Mouse (Mus musculus) lung, embryonic 16.5 days (tissue): ENCODE data around the gene Ddias. TPM values are rescaled to one million over a fixed set of nuclear protein-coding genes. Genes with fewer than 3 reads are reported as not detected.

Experiments used
- ATAC-seq: fragments of 200-750 bp; cut with Nextera tagmentation; 2 replicates; pipeline ENCODE4 v1.8.0; 2017; ENCODE audit warnings: low read depth, mild to moderate bottlenecking, moderate library complexity
- H3K27ac ChIP-seq: fragments of 300-500 bp; sonication (generic); 2 replicates; pipeline ENCODE4 v1.5.1; 2014; ENCODE audit warnings: mild to moderate bottlenecking, control low read depth, low read length
- H3K27me3 ChIP-seq: fragments of 300-500 bp; sonication (generic); 2 replicates; pipeline ENCODE4 v1.6.1; 2014; ENCODE audit warnings: low read depth, low read length, mixed read lengths; ENCODE audit not compliant: control insufficient read depth, insufficient read depth
- H3K36me3 ChIP-seq: fragments of 300-500 bp; sonication (generic); 2 replicates; pipeline ENCODE4 v1.6.1; 2014; ENCODE audit warnings: low read length; ENCODE audit not compliant: control insufficient read depth, insufficient read depth
- H3K4me1 ChIP-seq: fragments of 300-500 bp; sonication (generic); replicated peaks from 2 replicates; pipeline ENCODE4 v1.6.1; 2014; ENCODE audit warnings: low read length, mixed read lengths; ENCODE audit not compliant: control insufficient read depth, insufficient read depth
- H3K4me2 ChIP-seq: fragments of 300-500 bp; sonication (generic); 2 replicates; pipeline ENCODE4 v1.6.1; 2014; ENCODE audit warnings: low read depth, low read length, control low read depth
- H3K4me3 ChIP-seq: fragments of 300-500 bp; sonication (generic); 2 replicates; pipeline ENCODE4 v1.5.1; 2014; ENCODE audit warnings: mild to moderate bottlenecking, low read length, control low read depth
- H3K9ac ChIP-seq: fragments of 300-500 bp; sonication (generic); 2 replicates; pipeline ENCODE4 v1.6.1; 2014; ENCODE audit warnings: low read length, control low read depth
- H3K9me3 ChIP-seq: fragments of 300-500 bp; sonication (generic); 2 replicates; pipeline ENCODE4 v1.6.1; 2016; ENCODE audit warnings: low read length; ENCODE audit not compliant: control insufficient read depth
- WGBS: fragments of 180-500 bp; shearing (Covaris S2); extraction: QIAGEN DNeasy Blood & Tissue Kit; methylation state at CpG from one replicate; pipeline ENCODE4 v1.1.7; 2014; 5-methylcytosine and 5-hydroxymethylcytosine counted together
- polyA plus RNA-seq: library from polyadenylated mRNA; unstranded; fragments of >200 nt; fragmentation: Nextera tagmentation; extraction: Ambion mirVana; gene quantifications from 2 replicates; pipeline ENCODE4 v1.2.1, GENCODE M21; 2015

The Ddias gene
- polyA plus RNA-seq, 1 experiment from 2014 or later = 15.1 TPM

DNA sequence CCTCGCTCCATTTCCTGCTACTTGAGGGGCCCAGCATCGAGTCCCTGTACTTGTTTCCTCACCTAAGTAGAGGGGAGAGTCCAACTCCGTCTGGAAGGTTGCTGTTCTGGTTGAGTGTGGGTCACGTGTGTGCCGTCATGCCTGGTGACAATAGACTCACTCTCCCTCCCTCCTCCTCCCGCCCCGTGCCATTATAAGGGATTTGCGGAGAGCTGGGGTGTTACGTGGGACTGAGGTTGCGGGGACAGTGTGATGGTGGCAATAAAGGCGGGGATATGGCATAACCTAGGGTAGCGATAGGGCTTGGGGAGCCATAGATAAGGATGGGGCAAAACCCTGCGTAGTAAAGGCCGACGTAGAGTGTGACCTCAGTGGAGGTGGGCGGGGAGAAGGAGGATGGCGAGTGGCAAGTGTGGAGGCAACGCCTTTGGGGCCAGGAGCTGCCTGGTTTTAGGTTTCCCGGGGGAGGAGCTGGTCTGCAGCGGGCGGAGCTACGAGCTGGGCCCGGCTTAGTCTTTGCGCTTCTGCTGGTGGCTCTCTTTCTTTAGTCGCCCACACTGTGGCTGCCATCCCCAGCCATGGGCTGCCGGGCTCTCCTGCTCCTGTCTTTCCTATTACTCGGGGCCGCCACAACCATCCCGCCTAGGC is 838 bp upstream of the Ddias start:
- H3K9ac ChIP-seq = peak overlapping the region; percentile 83
- peaks cover 15% of the 10 kb centered on the region for H3K4me1 ChIP-seq
- under 1% methylated on average over 27 of the region's 29 CpGs for WGBS

GRCm38 (mm10) chr7:92871596-92871995 is 2.5 kb downstream of the Ddias start:
- H3K9ac ChIP-seq = no peak overlapping the region
- peaks cover 14% of the 10 kb centered on the region for H3K4me1 ChIP-seq
- no peaks in the 10 kb centered on the region for H3K9me3 ChIP-seq
- no peak overlapping the region for H3K4me2 ChIP-seq
- no peak overlapping the region for H3K4me3 ChIP-seq
- H3K27ac ChIP-seq = no peak overlapping the region
- no peaks in the 10 kb centered on the region for H3K36me3 ChIP-seq
- 83% methylated on average over 4 of the region's 4 CpGs for WGBS
- no peaks in the 10 kb centered on the region for H3K27me3 ChIP-seq
- no peak for ATAC-seq

More for the DNA sequence above, 838 bp upstream of the Ddias start:
- Histone ChIP-seq H3K9me3 (no peaks in the 10 kb centered on the region), H3K4me3 (peak overlapping the region; percentile 66), H3K4me2 (peak overlapping the region; percentile 70), H3K36me3 (no peaks in the 10 kb centered on the region), H3K27me3 (no peaks in the 10 kb centered on the region), H3K27ac (peak overlapping the region; percentile 99)
- ATAC-seq = peak; percentile 91

DNA sequence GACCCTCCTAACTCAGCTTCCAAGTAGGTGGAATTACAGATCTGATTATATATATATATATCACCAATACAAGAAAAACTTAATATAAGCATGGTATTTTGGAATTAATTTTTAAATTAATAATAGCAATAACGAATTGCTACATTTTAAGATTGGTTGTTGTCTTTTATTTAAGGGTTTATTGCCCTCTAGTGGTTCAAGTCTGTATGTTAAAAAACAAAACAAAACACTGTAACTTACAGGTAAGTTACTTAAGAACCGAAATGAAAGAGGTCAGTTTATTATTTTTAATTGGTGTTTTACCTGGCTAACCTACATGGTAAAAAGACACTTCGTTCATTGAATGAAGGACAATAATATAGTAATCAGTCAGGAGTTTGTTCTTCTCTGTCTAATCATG is 3.9 kb downstream of the Ddias start:
- no peak for ATAC-seq
- H3K36me3 ChIP-seq = no peaks in the 10 kb centered on the region; the same call in 1 of the 2 replicates
- H3K9ac ChIP-seq = no peak overlapping the region
- H3K27me3 ChIP-seq = no peaks in the 10 kb centered on the region
- no peak overlapping the region for H3K27ac ChIP-seq
- H3K9me3 ChIP-seq = no peaks in the 10 kb centered on the region
- H3K4me1 ChIP-seq = peaks cover 8% of the 10 kb centered on the region
- H3K4me2 ChIP-seq = no peak overlapping the region
- 69% methylated on average over 3 of the region's 3 CpGs for WGBS
- no peak overlapping the region for H3K4me3 ChIP-seq

- 25% methylated on average over 2 of the region's 2 CpGs for WGBS
Measured at GRCm38 (mm10) chr7:92866526-92866925, 7.5 kb downstream of the Ddias start.

DNA sequence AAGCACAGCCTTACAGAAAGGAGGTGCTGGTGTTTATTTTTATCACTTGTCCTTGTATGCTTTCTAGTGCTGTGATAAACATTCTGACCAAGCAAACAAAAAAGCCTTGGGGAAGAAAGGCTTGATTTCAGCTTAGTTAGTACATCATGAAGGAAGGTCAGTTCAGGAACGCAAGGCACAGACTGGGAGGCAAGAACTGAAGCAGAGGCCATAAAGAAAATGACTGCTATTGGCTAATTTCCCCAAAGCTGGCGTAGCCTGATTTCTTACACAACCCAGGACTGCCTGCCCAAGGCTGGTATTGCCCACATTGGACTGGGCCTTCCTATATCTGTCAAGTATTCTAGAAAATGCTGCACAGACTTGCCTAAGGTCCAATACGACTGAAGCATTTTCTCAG is 25.8 kb downstream of the Ddias start:
- no peaks in the 10 kb centered on the region for H3K4me1 ChIP-seq
- no peak for ATAC-seq
- WGBS = 87% methylated on average over 3 of the region's 3 CpGs
- no peaks in the 10 kb centered on the region for H3K36me3 ChIP-seq
- no peak overlapping the region for H3K27ac ChIP-seq
- H3K9me3 ChIP-seq = no peaks in the 10 kb centered on the region
- no peaks in the 10 kb centered on the region for H3K27me3 ChIP-seq
- H3K4me2 ChIP-seq = no peak overlapping the region
- no peak overlapping the region for H3K4me3 ChIP-seq
- H3K9ac ChIP-seq = no peak overlapping the region

More at GRCm38 (mm10) chr7:92866526-92866925, 7.5 kb downstream of the Ddias start:
- peaks cover 3% of the 10 kb centered on the region for H3K36me3 ChIP-seq
- H3K4me3 ChIP-seq = no peak overlapping the region
- H3K9ac ChIP-seq = no peak overlapping the region
- no peak for ATAC-seq
- no peaks in the 10 kb centered on the region for H3K27me3 ChIP-seq
- H3K4me1 ChIP-seq = no peaks in the 10 kb centered on the region
- no peak overlapping the region for H3K27ac ChIP-seq
- H3K4me2 ChIP-seq = no peak overlapping the region
- no peaks in the 10 kb centered on the region for H3K9me3 ChIP-seq

DNA sequence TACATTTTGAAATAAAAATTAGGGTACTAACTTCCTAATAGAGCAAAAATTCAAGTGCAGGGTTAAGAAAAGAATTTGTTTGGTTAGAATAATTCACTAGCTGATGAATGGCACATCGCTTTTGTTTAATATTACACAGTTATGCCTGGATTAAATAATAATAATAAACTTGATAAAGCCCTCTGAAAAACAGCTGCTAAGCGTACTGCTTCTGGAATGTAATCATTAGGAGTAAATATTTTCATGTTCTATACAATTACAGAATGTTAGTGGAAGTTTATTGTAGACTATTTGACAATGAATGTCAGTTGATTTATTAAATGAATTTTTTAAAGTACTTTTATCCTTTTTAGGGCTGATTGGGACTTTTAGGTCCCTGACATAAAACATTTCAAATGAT is 31.8 kb downstream of the Ddias start:
- Histone ChIP-seq H3K4me2 (no peak overlapping the region), H3K9me3 (no peaks in the 10 kb centered on the region), H3K36me3 (no peaks in the 10 kb centered on the region), H3K27ac (no peak overlapping the region), H3K9ac (no peak overlapping the region), H3K4me1 (no peaks in the 10 kb centered on the region), H3K27me3 (no peaks in the 10 kb centered on the region), H3K4me3 (no peak overlapping the region)
- no peak for ATAC-seq
- 59% methylated on average over 2 of the region's 2 CpGs for WGBS

GRCm38 (mm10) chr7:92837907-92838306 is 36.1 kb downstream of the Ddias start:
- H3K36me3 ChIP-seq = no peaks in the 10 kb centered on the region
- H3K9me3 ChIP-seq = no peaks in the 10 kb centered on the region
- H3K4me1 ChIP-seq = no peaks in the 10 kb centered on the region
- H3K9ac ChIP-seq = no peak overlapping the region
- H3K4me2 ChIP-seq = no peak overlapping the region
- H3K27me3 ChIP-seq = no peaks in the 10 kb centered on the region
- no peak for ATAC-seq
- no peak overlapping the region for H3K27ac ChIP-seq
- no peak overlapping the region for H3K4me3 ChIP-seq
- WGBS = 45% methylated on average over 3 of the region's 3 CpGs

- Histone ChIP-seq H3K9me3 (no peaks in the 10 kb centered on the region), H3K36me3 (no peaks in the 10 kb centered on the region), H3K4me2 (no peak overlapping the region), H3K4me1 (no peaks in the 10 kb centered on the region), H3K27ac (no peak overlapping the region), H3K27me3 (no peaks in the 10 kb centered on the region), H3K9ac (no peak overlapping the region), H3K4me3 (no peak overlapping the region)
- WGBS = 75% methylated on average over 11 of the region's 11 CpGs
- ATAC-seq = no peak
Measured at GRCm38 (mm10) chr7:92837226-92837625, 36.8 kb downstream of the Ddias start.

DNA sequence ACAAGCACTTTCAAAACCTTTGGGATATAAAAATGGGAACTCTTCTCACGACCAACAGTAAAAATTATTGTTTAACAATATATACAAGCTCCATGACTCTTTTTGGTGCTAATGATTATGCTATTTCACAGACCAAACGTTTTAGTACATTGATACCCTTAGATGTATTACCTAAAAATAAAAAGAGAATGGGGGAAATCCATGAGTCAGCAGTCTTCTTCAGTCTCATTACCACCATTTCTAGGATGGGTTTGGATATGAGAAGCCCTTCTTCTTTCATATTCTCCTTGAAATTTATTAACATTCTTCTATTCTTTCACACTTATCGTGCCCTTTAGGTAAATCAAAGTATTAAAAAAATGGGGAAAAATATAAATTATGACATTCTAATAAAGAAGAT is 37.6 kb downstream of the Ddias start:
- Histone ChIP-seq H3K36me3 (no peaks in the 10 kb centered on the region), H3K4me3 (no peak overlapping the region), H3K9ac (no peak overlapping the region), H3K4me1 (no peaks in the 10 kb centered on the region), H3K27ac (no peak overlapping the region), H3K9me3 (no peaks in the 10 kb centered on the region), H3K27me3 (no peaks in the 10 kb centered on the region), H3K4me2 (no peak overlapping the region)
- no peak for ATAC-seq
- WGBS = 73% methylated on average over 3 of the region's 3 CpGs

- no peaks in the 10 kb centered on the region for H3K4me1 ChIP-seq
- H3K27me3 ChIP-seq = no peaks in the 10 kb centered on the region
- no peak overlapping the region for H3K4me2 ChIP-seq
- no peaks in the 10 kb centered on the region for H3K36me3 ChIP-seq
- no peak for ATAC-seq
- H3K27ac ChIP-seq = no peak overlapping the region
- 86% methylated on average over 2 of the region's 2 CpGs for WGBS
- no peaks in the 10 kb centered on the region for H3K9me3 ChIP-seq
- H3K4me3 ChIP-seq = no peak overlapping the region
- H3K9ac ChIP-seq = no peak overlapping the region
Measured at GRCm38 (mm10) chr7:92834391-92834790, 39.7 kb downstream of the Ddias start.
